Mouse (Mus musculus) bone marrow macrophage, adult 2 months (primary cell): ENCODE measurements around the gene Gm28305. TPM values are rescaled to one million over a fixed set of nuclear protein-coding genes. Genes with fewer than 3 reads are reported as not detected.

Experiments used
- H3K27ac ChIP-seq: 2 replicates; pipeline ENCODE4 v1.5.1; 2012; ENCODE audit warnings: low read depth, low read length; ENCODE audit not compliant: insufficient read depth
- H3K4me1 ChIP-seq: 2 replicates; pipeline ENCODE4 v1.6.1; 2012; ENCODE audit warnings: low read length; ENCODE audit not compliant: control insufficient read depth, insufficient read depth
- H3K4me3 ChIP-seq: 2 replicates; pipeline ENCODE4 v1.5.1; 2012; ENCODE audit warnings: mild to moderate bottlenecking, low read length, moderate library complexity; ENCODE audit not compliant: insufficient read depth
- CTCF ChIP-seq: IDR thresholded peaks from 2 replicates; pipeline ENCODE4 v1.5.1; 2012; ENCODE audit warnings: low read depth, mild to moderate bottlenecking, low read length, moderate library complexity
- POLR2A ChIP-seq: IDR thresholded peaks from 2 replicates; pipeline ENCODE4 v1.6.1; 2012; ENCODE audit warnings: mild to moderate bottlenecking, low read depth, low read length, borderline replicate concordance
- polyA plus RNA-seq: library from polyadenylated mRNA; stranded (reverse); fragments of >200 nt; gene quantifications from 2 replicates; pipeline ENCODE4 v1.2.4, GENCODE M21; 2012; ENCODE audit not compliant: missing spikeins, insufficient read depth, insufficient read length

The Gm28305 gene
- polyA plus RNA-seq, 1 experiment = not detected

DNA sequence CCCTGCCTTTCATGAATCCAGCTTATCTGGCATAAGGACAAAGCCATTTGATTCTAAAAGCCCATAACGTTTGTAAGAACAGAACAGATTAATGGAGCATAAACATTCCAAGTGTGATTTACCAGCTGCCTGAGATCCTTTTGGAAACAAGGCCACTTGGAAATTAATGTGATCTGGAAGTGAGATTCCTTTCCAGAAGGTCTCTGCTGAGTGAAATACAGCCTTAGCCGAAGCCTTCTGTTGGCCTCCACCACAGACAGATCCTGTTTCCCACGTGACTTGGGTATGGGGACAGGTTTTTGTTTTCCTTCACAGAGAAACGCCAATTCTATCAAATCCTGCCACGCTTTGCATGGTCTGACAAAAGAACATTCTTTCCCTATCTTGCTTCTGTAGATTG is 83.2 kb downstream of the Gm28305 start:
- Histone ChIP-seq H3K27ac (no peak overlapping the region), H3K4me3 (no peak overlapping the region), H3K4me1 (no peaks in the 10 kb centered on the region)
- TF ChIP-seq CTCF (no peak), POLR2A (no peak)

Other genes with a start within 250 kb of the Gm28305 start
- 2.6 and 2.9 TPM in 2 replicates for gene Nphp3, start 38.1 kb upstream of the Gm28305 start, polyA plus RNA-seq
- 31.6 and 32.9 TPM in 2 replicates for gene Uba5, start 22.5 kb downstream of the Gm28305 start, polyA plus RNA-seq
- gene Acad11, start 22.7 kb downstream of the Gm28305 start, polyA plus RNA-seq = 11.1 and 15.5 TPM in 2 replicates
- gene Ackr4, start 86.3 kb downstream of the Gm28305 start, polyA plus RNA-seq = not detected in 2 replicates
- gene Dnajc13, start 222.3 kb downstream of the Gm28305 start, polyA plus RNA-seq = 65.0 and 86.1 TPM in 2 replicates